Mouse (Mus musculus) brain, embryonic 18.5 days (tissue): ENCODE results near the gene Pcyt2.
"Not testable (repeated sequence)": the region's sequence is repeated elsewhere in the genome, so short reads cannot be mapped to it uniquely, and the experiment has no call there.

Source experiments
- DNase-seq: peaks from one replicate; pipeline ENCODE4 v3.0.0-alpha.2; 2012; ENCODE audit warnings: low read depth, low spot score

Gene Pcyt2

DNA sequence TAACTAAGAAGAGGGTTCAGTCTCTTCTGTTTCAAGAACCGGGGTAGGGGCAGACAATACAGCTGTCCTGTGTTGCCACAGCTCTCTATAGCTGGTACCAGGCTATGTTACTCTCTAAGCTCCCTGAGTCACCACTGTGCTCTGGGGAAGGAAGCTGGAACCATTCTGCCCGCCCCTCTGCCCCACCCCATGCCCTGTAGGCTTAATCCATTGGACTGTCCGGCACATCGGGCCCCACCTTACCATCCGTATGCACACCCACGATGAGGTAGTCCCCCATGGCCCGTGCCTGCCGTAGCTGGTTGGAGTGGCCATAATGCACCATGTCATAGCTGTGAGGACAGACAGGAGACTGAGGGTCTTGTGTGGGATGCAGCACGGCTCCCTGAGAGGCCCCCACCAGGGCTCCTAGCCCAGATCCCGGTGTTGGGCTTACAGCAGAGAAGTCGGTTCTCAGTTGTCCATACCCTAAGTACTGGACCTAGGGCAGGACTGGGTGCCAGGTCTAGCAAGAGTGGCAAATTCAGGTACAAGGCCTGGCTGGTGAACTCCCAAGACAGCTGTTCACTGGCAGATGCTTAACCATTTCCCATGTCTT, 2.0 kb downstream of the Pcyt2 start:
- DNase-seq = no peak

DNA sequence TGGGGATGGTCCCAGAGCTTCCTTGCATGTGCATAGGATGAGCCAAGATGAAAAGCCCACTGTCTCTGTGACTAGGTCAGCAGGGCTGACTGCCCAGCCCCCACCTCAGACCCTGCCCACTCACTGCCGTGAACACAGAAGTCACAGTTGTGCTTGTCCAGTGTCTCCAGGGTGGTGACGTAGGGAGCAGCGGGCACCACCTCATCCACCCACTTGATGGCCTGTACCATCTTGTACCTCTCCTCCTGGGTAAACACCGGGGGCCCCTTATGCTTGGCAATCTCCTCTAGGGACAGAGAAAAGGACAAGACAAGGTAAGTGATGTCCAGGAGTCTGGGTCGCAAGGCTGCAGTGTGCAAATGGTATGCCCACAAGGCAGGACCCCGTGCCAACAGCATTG, 2.6 kb downstream of the Pcyt2 start:
- DNase-seq = no peak

DNA sequence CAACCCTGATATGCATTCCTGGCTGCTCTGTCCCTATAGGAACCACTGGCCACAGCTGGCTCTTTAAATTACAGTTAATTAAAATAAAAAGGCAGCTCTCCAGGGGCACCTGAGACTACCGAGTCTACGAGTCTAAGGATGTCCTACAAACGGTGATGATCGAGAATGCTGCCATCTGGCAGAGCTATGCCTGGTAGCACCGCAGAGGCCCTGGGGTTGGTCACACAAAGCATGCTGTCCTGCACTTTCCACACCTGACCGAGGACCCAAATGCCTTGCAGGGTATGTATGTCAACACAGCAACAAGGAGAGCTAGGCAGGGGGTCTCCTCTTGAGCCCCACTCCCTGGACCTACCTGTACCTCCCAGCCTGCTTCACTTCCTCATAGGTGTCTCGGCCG, 3.8 kb downstream of the Pcyt2 start:
- no peak for DNase-seq

DNA sequence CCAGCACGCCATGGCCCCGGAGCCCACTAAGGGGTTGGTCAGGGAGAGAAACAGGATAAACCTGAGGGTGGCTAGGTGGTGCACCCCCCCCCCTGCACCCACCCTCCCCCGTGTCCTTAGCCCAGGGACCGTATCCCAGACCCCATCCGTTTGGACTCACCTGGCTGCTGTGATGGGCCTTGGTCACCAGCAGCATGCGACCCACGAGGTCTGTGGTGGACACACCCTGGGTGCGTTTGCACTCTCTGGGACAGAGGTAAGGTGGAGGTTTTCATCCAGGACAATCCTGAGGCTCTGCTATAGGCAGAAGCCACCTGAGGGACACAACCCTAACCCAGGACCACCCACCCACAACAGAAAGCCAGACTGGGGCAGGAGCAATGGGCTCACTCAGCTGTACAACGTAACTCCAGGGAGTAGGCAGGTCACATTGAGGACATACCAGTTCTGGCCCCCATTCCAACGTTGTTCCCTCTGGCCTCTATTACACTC, 4.2 kb downstream of the Pcyt2 start:
- DNase-seq = no peak

DNA sequence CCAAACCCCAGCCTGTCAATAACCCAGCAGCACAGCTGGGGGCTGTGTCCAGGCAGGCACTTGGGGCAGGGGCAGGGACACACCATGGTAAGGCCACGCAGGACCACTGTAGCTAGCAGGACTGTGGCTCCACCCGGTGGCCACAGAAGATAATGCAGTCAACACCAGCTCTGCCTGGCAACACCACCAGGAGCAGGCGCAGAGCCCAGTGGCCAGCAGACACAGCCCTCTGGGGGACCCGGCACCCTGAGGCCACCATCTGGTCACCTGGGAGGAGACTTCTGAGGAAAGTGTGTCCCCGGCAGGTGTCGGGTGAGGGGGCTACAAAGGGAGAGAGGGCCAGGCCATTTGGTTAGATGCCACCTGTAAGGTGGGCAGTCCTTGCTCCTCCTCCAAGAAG, 5.0 kb downstream of the Pcyt2 start:
- no peak for DNase-seq

DNA sequence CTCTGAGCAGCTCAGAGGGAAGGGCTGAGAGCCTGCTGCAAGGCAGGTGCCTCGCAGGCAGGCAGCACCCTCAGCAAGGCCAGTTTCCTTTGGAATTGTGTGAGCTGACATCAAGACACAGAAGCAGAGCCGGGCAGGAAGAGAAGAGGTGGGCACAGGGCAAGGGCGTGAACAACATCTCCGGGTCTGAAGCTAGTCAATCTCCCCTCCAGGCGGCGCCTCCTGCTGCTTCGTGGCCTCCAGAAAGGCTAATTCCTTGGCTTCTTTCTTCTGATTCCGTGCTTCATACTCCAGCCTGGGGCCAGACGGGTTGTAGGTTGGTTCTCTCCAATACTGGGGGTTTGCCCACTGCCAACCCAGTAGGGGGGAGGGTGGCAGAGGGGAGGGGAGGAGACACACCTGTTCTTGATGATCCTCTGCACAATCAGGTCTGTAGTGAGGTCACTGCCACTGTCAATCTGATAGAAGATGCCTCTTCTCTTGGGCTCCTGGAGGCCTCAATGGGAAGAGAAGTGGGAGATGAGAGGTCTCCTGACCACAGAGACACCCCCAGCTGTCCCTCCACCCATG, 7.2 kb downstream of the Pcyt2 start:
- no peak for DNase-seq

DNA sequence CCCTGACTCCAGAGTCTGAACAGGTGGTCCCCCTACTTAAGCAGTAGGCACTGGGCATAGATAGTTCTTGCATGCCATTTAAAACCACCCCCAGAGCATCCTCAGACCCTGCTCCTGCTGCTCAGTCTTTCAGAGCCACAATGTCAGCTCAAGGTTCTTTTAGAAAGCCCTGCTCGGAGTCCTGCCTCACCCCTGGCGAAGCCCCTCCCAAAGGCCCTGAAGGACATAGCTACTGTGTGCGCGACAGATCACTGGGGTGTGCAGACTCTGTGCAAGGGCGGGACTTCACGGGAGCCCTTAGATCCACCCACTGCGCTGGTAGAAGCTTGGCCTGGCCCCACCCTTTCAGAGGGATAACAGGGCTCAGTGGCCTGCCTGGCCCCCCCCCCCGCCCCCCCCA, 8.5 kb downstream of the Pcyt2 start:
- DNase-seq = no peak

DNA sequence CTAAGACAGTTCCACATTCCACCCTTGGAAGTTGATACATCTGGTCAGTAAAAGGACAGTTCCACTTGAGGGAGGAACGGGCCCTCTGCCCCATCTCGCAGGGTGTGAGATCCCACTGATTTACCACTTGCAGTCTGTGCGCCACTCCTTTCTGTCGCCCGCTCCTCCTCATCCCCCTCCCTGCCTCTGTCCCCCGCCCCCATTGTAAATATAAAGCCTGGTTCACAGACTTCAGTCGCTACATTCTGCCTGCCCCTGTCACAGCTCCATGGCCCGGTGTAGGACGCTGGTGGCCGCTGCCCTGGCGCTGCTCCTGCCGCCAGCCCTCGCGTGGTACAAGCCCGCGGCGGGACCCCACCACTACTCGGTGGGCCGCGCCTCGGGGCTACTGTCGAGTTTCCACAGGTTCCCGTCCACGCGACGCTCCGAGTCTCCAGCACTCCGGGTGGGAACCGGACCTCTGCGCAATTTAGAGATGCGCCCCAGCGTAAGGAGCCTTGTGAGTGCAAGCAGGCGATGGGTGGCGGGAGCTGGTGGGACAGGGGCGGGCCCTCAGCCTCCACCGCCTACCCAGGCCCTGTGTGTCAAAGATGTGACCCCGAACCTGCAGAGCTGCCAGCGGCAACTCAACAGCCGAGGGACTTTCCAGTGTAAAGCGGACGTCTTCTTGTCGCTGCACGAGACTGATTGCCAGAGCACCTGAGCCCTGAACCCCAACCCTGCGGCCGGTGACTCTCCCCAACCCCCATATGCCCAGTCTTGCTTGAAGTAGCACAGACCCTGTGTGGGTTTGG, 9.3 kb downstream of the Pcyt2 start, which contains the start of gene Npb:
Npb (plus strand) TSS at position 237 of the 794 bp plus-strand sequence.
- no peak for DNase-seq

DNA sequence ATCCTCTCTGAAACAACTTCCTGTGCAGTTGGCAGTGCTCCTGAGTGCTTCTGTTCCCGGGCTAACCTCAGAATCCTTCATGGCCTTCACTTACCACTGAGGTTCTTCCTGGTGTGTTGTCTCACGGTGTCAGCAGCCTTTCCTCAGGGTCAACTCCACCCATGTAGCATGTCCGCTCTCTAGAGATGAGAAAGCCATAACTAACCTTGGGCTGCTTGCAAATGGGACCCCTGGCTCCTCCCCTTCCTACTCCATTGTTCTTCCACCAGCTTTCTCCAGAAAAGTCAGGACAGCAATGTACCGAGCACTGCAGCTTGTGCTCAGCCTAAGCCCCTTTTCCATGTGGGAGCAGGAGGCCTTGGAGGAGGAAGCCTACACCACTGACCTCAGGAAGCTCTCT, 11.0 kb downstream of the Pcyt2 start:
- no peak for DNase-seq

DNA sequence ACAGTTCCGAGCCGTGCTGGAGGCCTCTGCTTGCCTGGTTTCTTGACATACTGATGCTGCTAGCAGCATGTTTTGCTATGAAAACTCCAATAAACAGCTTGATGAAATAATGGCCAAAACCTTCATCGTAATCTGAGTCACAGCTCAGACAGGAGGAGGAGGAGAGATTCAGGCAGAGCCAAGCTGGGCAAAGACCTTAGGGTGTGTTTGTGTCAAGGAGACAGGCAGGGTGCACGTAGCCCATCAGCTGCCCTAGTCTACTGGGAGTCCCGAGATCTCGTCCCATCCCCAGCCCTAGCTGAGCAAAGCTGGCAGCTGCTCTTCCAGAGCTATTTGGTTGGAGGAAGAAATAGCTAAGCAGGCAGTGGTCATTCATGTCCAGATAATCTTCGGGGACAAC, 12.1 kb downstream of the Pcyt2 start:
- DNase-seq = no peak

DNA sequence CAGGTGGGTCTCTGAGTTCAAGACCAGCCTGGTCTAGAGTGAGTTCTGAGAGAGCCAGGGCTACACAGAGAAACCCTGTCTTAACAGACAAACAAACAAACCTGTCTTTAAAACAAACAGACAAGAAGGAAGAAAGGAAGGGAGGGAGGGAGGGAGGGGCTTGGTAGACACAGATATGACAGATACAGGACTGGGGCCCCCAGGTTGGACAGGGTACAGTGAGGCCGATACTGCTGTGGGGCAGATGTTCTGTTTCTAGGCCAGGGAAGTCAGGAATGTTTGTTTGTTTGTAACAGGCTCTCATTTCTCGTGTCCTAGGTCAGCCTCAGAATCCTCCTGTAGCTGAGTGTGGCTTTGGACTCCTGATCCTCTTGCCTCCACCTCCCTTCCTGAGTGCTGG, 14.2 kb downstream of the Pcyt2 start:
- no peak for DNase-seq

DNA sequence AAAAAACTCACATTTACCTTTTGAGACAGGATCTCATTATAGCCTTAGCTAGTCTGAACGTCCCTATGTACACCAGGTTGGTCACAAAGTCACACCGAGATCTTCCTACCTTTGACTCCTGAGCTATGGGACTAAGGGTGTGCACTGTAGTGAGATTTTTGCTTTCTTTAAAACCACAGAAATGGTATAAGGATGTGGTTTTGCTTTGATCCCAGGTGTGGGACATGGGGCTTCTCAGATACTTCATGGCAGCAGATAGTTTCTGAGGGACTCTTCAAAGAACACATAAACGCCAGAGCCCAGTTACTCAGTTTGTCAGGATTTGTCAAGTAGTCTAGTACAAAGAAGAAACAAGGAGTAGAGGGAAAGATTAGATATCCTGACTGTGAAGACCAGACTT, 17.0 kb downstream of the Pcyt2 start:
- DNase-seq = no peak

DNA sequence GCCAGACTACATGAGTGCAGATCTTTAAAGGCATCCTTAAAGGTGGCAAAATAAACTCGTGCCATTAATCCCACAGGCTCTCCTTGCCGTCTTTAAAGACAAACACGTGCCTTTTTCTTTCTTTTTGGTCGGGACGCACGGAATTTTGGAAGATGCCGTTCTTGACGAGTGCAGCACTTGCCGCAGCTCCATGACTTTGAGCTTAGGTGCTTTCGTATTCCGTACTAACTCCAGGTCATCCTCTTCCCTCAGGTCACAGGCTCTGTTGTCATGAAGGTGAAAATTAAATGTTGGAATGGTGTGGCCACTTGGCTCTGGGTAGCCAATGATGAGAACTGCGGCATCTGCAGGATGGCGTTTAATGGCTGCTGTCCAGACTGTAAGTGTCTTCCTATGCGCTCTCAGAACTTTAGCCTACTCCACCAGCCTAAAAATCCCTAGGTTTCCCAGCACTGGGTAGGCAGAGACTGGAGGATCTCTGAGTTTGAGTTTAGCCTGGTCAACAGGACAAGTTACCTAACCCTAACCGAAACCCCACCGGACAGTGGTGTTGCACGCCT, 18.7 kb downstream of the Pcyt2 start:
- DNase-seq = no peak

DNA sequence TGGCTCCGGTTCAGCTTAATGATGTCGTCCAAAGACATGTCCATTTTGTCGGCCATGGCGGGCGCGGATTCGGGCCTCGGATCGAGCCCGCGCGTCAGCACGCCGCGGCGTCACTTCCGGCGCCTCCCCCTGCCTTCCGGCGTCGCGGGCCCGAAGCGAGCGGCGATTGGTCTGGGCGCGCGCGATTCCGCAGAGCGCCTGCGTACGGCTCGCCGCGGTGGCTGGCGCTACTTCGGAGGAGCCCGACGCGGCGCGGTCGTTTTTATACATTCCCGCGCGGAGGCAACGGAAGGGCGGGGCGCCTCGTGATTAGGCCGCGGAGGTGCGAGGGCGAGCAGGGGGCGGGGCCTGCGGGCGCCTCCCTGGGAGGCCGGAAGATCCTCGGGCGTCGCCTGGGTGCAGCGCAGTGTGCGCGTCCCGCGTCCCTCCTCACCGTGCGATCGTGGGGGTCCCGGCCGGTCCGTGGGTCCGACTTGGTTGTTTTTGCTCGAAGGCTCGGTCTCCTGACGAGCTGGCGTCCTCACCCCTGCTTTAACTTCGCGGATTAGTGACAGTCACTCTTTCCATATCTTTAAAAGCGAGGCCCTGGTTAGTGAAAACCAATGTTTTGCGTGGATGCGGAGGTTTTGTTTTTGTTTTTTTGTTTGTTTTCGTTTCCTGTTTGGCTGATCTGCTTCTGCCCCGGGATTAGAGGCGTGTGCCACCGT, 19.3 kb downstream of the Pcyt2 start, which contains the start of the genes Alyref and Anapc11:
Alyref (minus strand) TSS at position 83 of the 707 bp plus-strand sequence.
Anapc11 (plus strand) TSS at position 139 of the 707 bp plus-strand sequence.
- DNase-seq = peak; percentile 89

DNA sequence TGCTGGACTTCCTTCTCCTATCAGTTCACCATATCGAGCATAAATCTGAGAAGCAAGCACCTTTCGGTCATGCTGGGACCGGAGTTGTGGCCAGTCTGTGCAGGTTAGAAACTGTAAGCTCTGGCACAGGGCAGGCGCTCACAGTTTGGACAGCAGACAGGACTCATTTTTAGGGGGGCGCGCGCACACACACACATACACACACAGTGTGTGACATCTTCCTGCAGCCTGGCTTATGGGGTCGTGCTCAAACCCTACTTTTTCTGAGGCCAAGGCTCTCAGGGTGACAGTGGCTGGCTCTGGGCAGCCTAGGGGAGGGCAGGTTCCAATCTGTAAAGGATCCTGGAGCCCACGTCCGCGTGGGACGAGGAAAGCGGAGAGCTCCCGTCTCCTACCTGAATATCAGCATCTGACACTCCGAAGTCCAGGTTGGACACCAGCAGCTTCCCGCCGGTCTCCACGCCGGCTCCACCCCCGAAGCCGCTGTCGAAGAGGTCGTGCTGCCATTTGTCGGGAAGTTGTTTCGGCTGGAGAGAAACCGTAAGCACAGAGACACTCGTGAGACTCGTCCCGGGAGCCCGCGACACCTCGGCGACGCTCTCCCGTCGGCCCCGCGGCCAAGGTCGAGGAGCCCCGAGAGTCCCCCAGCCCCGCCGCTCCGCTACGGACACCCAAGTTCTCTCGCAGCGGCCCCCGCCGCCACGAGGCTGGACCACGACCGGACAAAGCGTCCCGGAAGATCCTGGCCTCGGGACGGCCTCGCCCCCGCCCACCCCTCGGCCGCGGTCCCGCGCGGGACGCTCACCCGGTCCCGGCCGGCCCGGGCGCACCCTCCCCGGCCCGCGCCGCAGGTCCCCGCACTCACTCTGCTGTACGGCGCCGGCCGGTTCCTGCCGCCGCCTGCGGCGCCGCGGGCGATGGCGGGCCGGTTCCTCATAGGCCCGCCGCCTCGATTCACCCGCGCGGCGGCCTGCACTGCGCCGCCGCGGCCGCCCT, 20.2 kb downstream of the Pcyt2 start:
- DNase-seq = no peak

DNA sequence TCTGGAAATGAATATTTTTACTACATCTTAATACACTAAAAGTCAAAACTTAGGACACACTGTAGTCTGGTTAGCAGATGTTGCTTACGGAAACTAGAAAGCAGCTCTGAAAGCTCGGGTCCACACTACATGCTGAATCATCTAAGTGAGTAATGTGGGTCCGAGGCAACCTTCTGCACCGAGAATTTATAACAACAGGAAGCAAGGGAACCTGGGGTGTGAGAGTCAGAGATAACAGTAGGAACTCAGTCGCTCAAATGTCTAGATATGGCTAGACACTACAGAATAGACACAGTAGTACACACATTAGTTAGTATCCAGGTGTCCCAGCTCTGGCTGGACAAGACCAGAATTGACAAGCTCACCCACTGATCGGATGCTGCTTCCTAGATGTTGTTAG, 29.2 kb downstream of the Pcyt2 start:
- no peak for DNase-seq

DNA sequence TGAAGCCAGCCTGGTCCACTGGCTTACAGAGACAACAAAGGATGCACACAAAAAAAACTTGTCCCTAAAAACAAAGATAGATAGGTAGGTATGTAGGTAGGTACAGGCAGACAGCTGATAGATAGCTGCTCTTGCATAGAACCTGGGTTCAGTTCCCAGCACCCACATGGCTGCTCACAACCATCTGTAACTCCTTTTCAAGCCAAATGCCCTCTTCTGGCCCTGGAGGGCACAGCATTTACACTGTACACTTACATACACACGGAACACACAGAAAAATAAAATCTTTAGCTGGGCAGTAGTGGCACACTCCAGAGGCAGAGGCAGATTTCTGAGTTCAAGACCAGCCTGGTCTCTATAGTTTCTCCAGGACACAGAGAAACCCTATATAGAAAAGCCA, 33.8 kb downstream of the Pcyt2 start:
- DNase-seq = no peak

DNA sequence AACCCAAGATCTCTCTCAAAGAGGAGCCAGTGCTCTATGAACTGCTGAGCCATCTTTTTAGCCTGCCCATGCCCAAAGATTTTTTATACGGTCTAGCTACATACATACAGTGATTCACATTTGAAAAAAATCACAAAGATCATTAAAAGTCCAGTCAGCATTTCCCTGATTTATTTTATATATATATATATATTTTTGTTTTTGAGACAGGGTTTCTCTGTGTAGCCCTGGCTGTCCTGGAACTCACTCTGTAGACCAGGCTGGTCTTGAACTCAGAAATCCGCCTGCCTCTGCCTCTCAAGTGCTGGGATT, 34.8 kb downstream of the Pcyt2 start:
- not testable (repeated sequence) for DNase-seq

DNA sequence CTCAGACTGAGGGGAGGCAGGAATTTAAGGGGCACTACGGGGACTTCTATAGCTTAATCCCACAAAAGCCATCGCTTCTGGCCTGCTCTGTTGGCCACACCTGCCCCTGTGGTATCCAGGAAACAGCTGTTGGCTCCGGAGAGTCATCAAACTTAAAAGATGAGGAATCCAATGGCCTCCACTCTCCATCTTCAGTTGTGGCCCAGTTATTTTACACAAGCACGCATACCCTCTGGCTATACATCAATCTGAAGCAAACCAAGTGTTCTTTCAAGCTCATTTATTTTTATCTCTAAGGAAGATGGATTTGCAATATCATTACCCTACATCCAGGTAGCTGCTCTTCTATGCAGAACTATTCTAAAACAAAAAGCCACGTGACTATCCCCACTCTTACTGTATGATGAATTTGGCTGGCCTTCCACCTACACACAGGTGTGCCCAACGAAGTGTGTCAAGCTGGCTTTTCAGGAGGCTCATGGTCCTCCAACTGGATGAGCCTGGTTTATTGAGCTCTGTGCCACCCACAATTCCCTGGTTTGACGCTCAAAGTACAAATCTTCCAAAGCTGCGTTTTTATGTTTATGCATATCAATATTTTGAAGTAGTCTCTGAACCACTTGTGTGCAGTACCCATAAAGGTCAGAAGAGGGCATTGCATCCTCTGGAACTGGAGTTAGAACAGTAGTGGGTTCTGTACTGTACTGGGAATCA, 35.3 kb downstream of the Pcyt2 start:
- DNase-seq = no peak
